Mouse (Mus musculus): ENCODE results near the gene 2010003K11Rik.

Gene 2010003K11Rik

GRCm38 (mm10) chr19:4497263-4497973 lies 965 bp downstream of the 2010003K11Rik start:
- peak; percentile 90 for DNase-seq (ENCODE audit: low read depth)

GRCm38 (mm10) chr19:4496535-4497262 lies 1.7 kb downstream of the 2010003K11Rik start:
- no peak for DNase-seq (ENCODE audit: low read depth)

GRCm38 (mm10) chr19:4495814-4496213 lies 2.6 kb downstream of the 2010003K11Rik start:
- no peak for DNase-seq (ENCODE audit: low read depth)

GRCm38 (mm10) chr19:4494707-4495106 lies 3.7 kb downstream of the 2010003K11Rik start:
- no peak for DNase-seq (ENCODE audit: low read depth)

GRCm38 (mm10) chr19:4492526-4493296 lies 5.7 kb downstream of the 2010003K11Rik start:
- DNase-seq (ENCODE audit: low read depth), result peak; percentile 81

- no peak for DNase-seq (ENCODE audit: low read depth)
Measured at GRCm38 (mm10) chr19:4491080-4491695, 7.2 kb downstream of the 2010003K11Rik start.

- no peak for DNase-seq (ENCODE audit: low read depth)
Measured at GRCm38 (mm10) chr19:4487877-4488276, 10.5 kb downstream of the 2010003K11Rik start.

- DNase-seq (ENCODE audit: low read depth), result no peak
Measured at GRCm38 (mm10) chr19:4485006-4485405, 13.4 kb downstream of the 2010003K11Rik start.

- DNase-seq (ENCODE audit: low read depth), result no peak
Measured at GRCm38 (mm10) chr19:4482111-4482859, 16.1 kb downstream of the 2010003K11Rik start.

- DNase-seq (ENCODE audit: low read depth), result no peak
Measured at GRCm38 (mm10) chr19:4481326-4481725, 17.1 kb downstream of the 2010003K11Rik start.

GRCm38 (mm10) chr19:4480041-4480440 lies 18.3 kb downstream of the 2010003K11Rik start:
- DNase-seq (ENCODE audit: low read depth), result no peak

- no peak for DNase-seq (ENCODE audit: low read depth)
Measured at GRCm38 (mm10) chr19:4478190-4478516, 20.2 kb downstream of the 2010003K11Rik start.

GRCm38 (mm10) chr19:4477345-4478189 lies 20.8 kb downstream of the 2010003K11Rik start, which contains the start of gene Syt12:
Gene Syt12, minus strand, starts transcription at chr19:4477447.
- no peak for DNase-seq (ENCODE audit: low read depth)

GRCm38 (mm10) chr19:4476601-4477257 lies 21.7 kb downstream of the 2010003K11Rik start:
- DNase-seq (ENCODE audit: low read depth), result no peak

GRCm38 (mm10) chr19:4475224-4475925 lies 23.0 kb downstream of the 2010003K11Rik start:
- DNase-seq (ENCODE audit: low read depth), result no peak

GRCm38 (mm10) chr19:4474739-4475138 lies 23.6 kb downstream of the 2010003K11Rik start:
- DNase-seq (ENCODE audit: low read depth), result no peak

- DNase-seq (ENCODE audit: low read depth), result no peak
Measured at GRCm38 (mm10) chr19:4473549-4473948, 24.8 kb downstream of the 2010003K11Rik start.

- no peak for DNase-seq (ENCODE audit: low read depth)
Measured at GRCm38 (mm10) chr19:4468363-4468762, 30.0 kb downstream of the 2010003K11Rik start.

- DNase-seq (ENCODE audit: low read depth), result no peak
Measured at GRCm38 (mm10) chr19:4464666-4465065, 33.7 kb downstream of the 2010003K11Rik start.

Data from fibroblast of lung, adult 2 months (primary cell).